Mouse (Mus musculus) MEL (cell line): Measurements from ENCODE around the gene Prdm10.

Experiments used
- CHD1 ChIP-seq: IDR thresholded peaks from 2 replicates; pipeline ENCODE4 v1.6.1; 2012; ENCODE audit warnings: low read depth, mild to moderate bottlenecking, inconsistent platforms, low read length, improper control_type of control experiment
- CTCF ChIP-seq, 3 experiments: IDR thresholded peaks in 2 of 3; conservative IDR thresholded peaks in 1 of 3; 2 replicates each; pipeline ENCODE4 v1.5.1; 2011 to 2012; ENCODE audit warnings: low read length in 3 of 3, low read depth in 2 of 3, mild to moderate bottlenecking in 2 of 3, improper control_type of control experiment in 1 of 3, inconsistent platforms in 1 of 3, mixed read lengths in 1 of 3, moderate library complexity in 1 of 3; ENCODE audit not compliant: control insufficient read depth in 1 of 3, insufficient read depth in 1 of 3, poor library complexity in 1 of 3, severe bottlenecking in 1 of 3
- JUND ChIP-seq: IDR thresholded peaks from 2 replicates; pipeline ENCODE4 v1.6.1; 2011; ENCODE audit warnings: low read depth, mild to moderate bottlenecking, improper control_type of control experiment, low read length
- POLR2A ChIP-seq, 2 experiments: IDR thresholded peaks; 2 replicates each; pipeline ENCODE4 v1.6.1; 2011 to 2012; ENCODE audit warnings: low read length in 2 of 2, mild to moderate bottlenecking in 2 of 2, control low read depth in 1 of 2, improper control_type of control experiment in 1 of 2, low read depth in 1 of 2, moderate library complexity in 1 of 2; ENCODE audit not compliant: control insufficient read depth in 1 of 2, insufficient read depth in 1 of 2, poor library complexity in 1 of 2
- RAD21 ChIP-seq: IDR thresholded peaks from 2 replicates; pipeline ENCODE4 v1.6.1; 2011; ENCODE audit warnings: mild to moderate bottlenecking, low read depth, low read length, improper control_type of control experiment

DNA sequence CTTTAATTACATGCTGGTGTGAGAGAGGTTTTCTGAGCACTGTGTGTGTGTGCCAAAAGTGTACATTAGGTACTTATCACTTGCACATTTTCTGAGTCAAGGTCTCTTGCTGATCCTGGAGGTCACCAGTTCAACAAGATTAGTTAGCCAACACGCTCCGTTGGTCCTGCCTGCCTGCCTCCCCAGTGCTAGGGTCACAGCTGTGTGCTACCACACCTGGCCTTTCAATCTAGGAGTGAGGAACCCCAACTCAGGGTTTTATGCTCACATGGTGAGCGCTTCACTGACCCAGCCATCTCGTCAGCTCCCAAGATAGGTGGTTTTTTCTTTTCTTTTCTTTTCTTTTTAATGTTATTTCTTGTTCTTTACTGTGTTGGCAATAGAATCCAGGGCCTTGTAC lies 11.6 kb downstream of the Prdm10 start:
- TF ChIP-seq RAD21 (no peak), CTCF (IDR thresholded peaks at IDR 0.05 in 2 of 3, conservative IDR thresholded peaks at IDR 0.05 in 1 of 3; ENCODE audit: control insufficient read depth in 1 of 3, insufficient read depth in 1 of 3, low read depth in 2 of 3, low read length in 3 of 3, poor library complexity in 1 of 3, severe bottlenecking in 1 of 3) (no peak), JUND (no peak), CHD1 (no peak), POLR2A (IDR thresholded peaks at IDR 0.05; ENCODE audit: control insufficient read depth in 1 of 2, insufficient read depth in 1 of 2, low read depth in 1 of 2, low read length in 2 of 2, poor library complexity in 1 of 2) (no peak)
